Mouse (Mus musculus) C2C12 (cell line): ENCODE measurements around the gene Urgcp. TPM values are rescaled to one million over a fixed set of nuclear protein-coding genes. Genes with fewer than 3 reads are reported as not detected.

Source experiments
- H3K27me3 ChIP-seq: one replicate; pipeline ENCODE4 v1.6.1; 2011; ENCODE audit not compliant: control insufficient read depth, insufficient read depth, insufficient read length
- H3K36me3 ChIP-seq: one replicate; pipeline ENCODE4 v1.6.1; 2011; ENCODE audit not compliant: control insufficient read depth, insufficient read depth
- H3K4me3 ChIP-seq: one replicate; pipeline ENCODE4 v1.5.1; 2011; ENCODE audit warnings: mild to moderate bottlenecking, control low read depth; ENCODE audit not compliant: poor library complexity, insufficient read depth, severe bottlenecking
- H3K79me2 ChIP-seq: one replicate; pipeline ENCODE4 v1.6.1; 2011; ENCODE audit not compliant: control insufficient read depth, insufficient read depth
- H3K79me3 ChIP-seq: one replicate; pipeline ENCODE4 v1.6.1; 2011; ENCODE audit warnings: low read depth, control low read depth
- H3ac ChIP-seq: one replicate; pipeline ENCODE3; 2011; ENCODE audit warnings: low read depth; ENCODE audit not compliant: control insufficient read depth, insufficient read length
- CEBPB ChIP-seq: IDR thresholded peaks from one replicate; pipeline ENCODE4 v1.6.1; 2011; ENCODE audit warnings: low read depth, mild to moderate bottlenecking, control low read depth, moderate library complexity
- CTCF ChIP-seq: IDR thresholded peaks from one replicate; pipeline ENCODE4 v1.5.1; 2011; ENCODE audit not compliant: control insufficient read depth, insufficient read depth, insufficient read length
- FOSL1 ChIP-seq: IDR thresholded peaks from one replicate; pipeline ENCODE4 v1.8.0; 2011; ENCODE audit warnings: mild to moderate bottlenecking, low read length; ENCODE audit not compliant: poor library complexity, insufficient read depth, severe bottlenecking
- MAX ChIP-seq: IDR thresholded peaks from one replicate; pipeline ENCODE4 v1.6.1; 2011; ENCODE audit warnings: mild to moderate bottlenecking, control low read depth
- MYOD1 ChIP-seq: IDR thresholded peaks from one replicate; pipeline ENCODE4 v1.6.1; 2011; ENCODE audit warnings: low read depth; ENCODE audit not compliant: control insufficient read depth, insufficient read length
- MYOG ChIP-seq: IDR thresholded peaks from one replicate; pipeline ENCODE4 v1.6.1; 2011; ENCODE audit not compliant: control insufficient read depth, insufficient read length; ENCODE audit errors: extremely low read depth
- USF1 ChIP-seq: IDR thresholded peaks from one replicate; pipeline ENCODE4 v1.6.1; 2011; ENCODE audit warnings: low read depth, mild to moderate bottlenecking, control low read depth, moderate library complexity
- polyA plus RNA-seq: library from polyadenylated mRNA; unstranded; fragments of >200 nt; fragmentation: generic; extraction: Trizol; gene quantifications from one replicate; pipeline ENCODE4 v1.2.1, GENCODE M21; 2012; ENCODE audit warnings: missing spikeins

Urgcp gene
- polyA plus RNA-seq, 1 experiment: 22.3 TPM

GRCm38 (mm10) chr11:5715630-5716105 is 46.5 kb downstream of the Urgcp start, which contains the start of gene Mrps24:
Mrps24 (minus strand) TSS chr11:5715680.
- H3K4me3 ChIP-seq: no peak within 1 kb of the TSS
- no peaks in the 10 kb centered on the region for H3K79me3 ChIP-seq
- H3K27me3 ChIP-seq: no peaks in the 10 kb centered on the region
- TF ChIP-seq MAX (no peak), CEBPB (no peak), MYOG (no peak), CTCF (no peak), MYOD1 (no peak), FOSL1 (no peak)
- no peak within 1 kb of the TSS for H3ac ChIP-seq
- H3K36me3 ChIP-seq: peaks cover 58% of the 10 kb centered on the region
- H3K79me2 ChIP-seq: no peaks in the 10 kb centered on the region

GRCm38 (mm10) chr11:5715179-5715578 is 47.0 kb downstream of the Urgcp start:
- TF ChIP-seq MYOG: no peak
- no peak for TF ChIP-seq CTCF
- Histone ChIP-seq H3K79me2 (no peaks in the 10 kb centered on the region), H3ac (no peak overlapping the region), H3K79me3 (no peaks in the 10 kb centered on the region), H3K4me3 (no peak overlapping the region), H3K36me3 (peaks cover 58% of the 10 kb centered on the region), H3K27me3 (no peaks in the 10 kb centered on the region)

- H3K79me2 ChIP-seq: peaks cover 29% of the 10 kb centered on the region
- H3K4me3 ChIP-seq: peak overlapping the region; percentile 95
- no peaks in the 10 kb centered on the region for H3K27me3 ChIP-seq
- TF ChIP-seq MAX (no peak), MYOD1 (no peak), FOSL1 (no peak)
- H3ac ChIP-seq: peak overlapping the region; percentile 98
- peaks cover 16% of the 10 kb centered on the region for H3K79me3 ChIP-seq
- H3K36me3 ChIP-seq: peaks cover 6% of the 10 kb centered on the region
These were observed 54.4 kb downstream of the Urgcp start for GRCm38 (mm10) chr11:5707530-5708353.

- Histone ChIP-seq H3K36me3 (peaks cover 6% of the 10 kb centered on the region), H3K79me3 (peaks cover 16% of the 10 kb centered on the region), H3ac (peak overlapping the region; percentile 98), H3K4me3 (peak overlapping the region; percentile 95), H3K79me2 (peaks cover 29% of the 10 kb centered on the region), H3K27me3 (no peaks in the 10 kb centered on the region)
- TF ChIP-seq MYOG: no peak
- TF ChIP-seq CEBPB: no peak
- no peak for TF ChIP-seq FOSL1
- TF ChIP-seq MAX: no peak
- no peak for TF ChIP-seq CTCF
- TF ChIP-seq MYOD1: no peak
- TF ChIP-seq USF1: no peak
These were observed 55.2 kb downstream of the Urgcp start for GRCm38 (mm10) chr11:5706874-5707529.

GRCm38 (mm10) chr11:5705972-5706371 is 56.2 kb downstream of the Urgcp start:
- H3K4me3 ChIP-seq: no peak overlapping the region

GRCm38 (mm10) chr11:5703341-5703740 is 58.8 kb downstream of the Urgcp start:
- Histone ChIP-seq H3K79me3 (peaks cover 16% of the 10 kb centered on the region), H3K4me3 (no peak overlapping the region), H3K36me3 (peaks cover 6% of the 10 kb centered on the region), H3K27me3 (no peaks in the 10 kb centered on the region), H3K79me2 (peaks cover 29% of the 10 kb centered on the region), H3ac (no peak overlapping the region)
- TF ChIP-seq CTCF (no peak), CEBPB (no peak), FOSL1 (no peak), MYOG (no peak), MAX (no peak), MYOD1 (no peak)

More at GRCm38 (mm10) chr11:5705972-5706371, 56.2 kb downstream of the Urgcp start:
- Histone ChIP-seq H3K27me3 (no peaks in the 10 kb centered on the region), H3ac (no peak overlapping the region), H3K79me2 (peaks cover 29% of the 10 kb centered on the region), H3K79me3 (peaks cover 16% of the 10 kb centered on the region), H3K36me3 (peaks cover 6% of the 10 kb centered on the region)
- TF ChIP-seq USF1: no peak
- no peak for TF ChIP-seq MYOG
